Mouse (Mus musculus): ENCODE measurements around the gene Gsx2. TPM values are rescaled to one million over a fixed set of nuclear protein-coding genes. Genes with fewer than 3 reads are reported as not detected.
A peak's percentile ranks its signal among the peaks of the same experiment; 100 is the strongest.

Gsx2 gene
- total RNA-seq (2021), result not detected
- long read RNA-seq, experiment 1, result 0 reads
- long read RNA-seq, experiment 2, result 0 reads

- DNase-seq, result no peak
- Histone ChIP-seq H3K4me3 (peak within 1 kb of the TSS; percentile 45), H3K27ac (no peak within 1 kb of the TSS)
- TF ChIP-seq CTCF (IDR thresholded peaks at IDR 0.05), result no peak
- intact Hi-C loops (cut with DNase I), result no loop called here
These were observed at the start of gene Gsx2 for GRCm38 (mm10) chr5:75075383-75075941. Gene Gsx2, plus strand, starts transcription at chr5:75075601.

- H3K4me3 ChIP-seq, result no peak overlapping the region
- no peak for DNase-seq
- H3K27ac ChIP-seq, result no peak overlapping the region
- no peak for TF ChIP-seq CTCF (IDR thresholded peaks at IDR 0.05)
- intact Hi-C loops (cut with DNase I), result no loop called here
These were observed 39.9 kb upstream of the Gsx2 start for GRCm38 (mm10) chr5:75035475-75035874.

- DNase-seq, result no peak
- intact Hi-C loops (cut with DNase I), result no loop called here
- H3K27ac ChIP-seq, result no peak overlapping the region
- TF ChIP-seq CTCF (IDR thresholded peaks at IDR 0.05), result no peak
- no peak overlapping the region for H3K4me3 ChIP-seq
These were observed 36.1 kb upstream of the Gsx2 start for GRCm38 (mm10) chr5:75039307-75039706.

- DNase-seq, result no peak
- H3K27ac ChIP-seq, result peak overlapping the region; percentile 95
- TF ChIP-seq CTCF (IDR thresholded peaks at IDR 0.05), result no peak
- intact Hi-C loops (cut with DNase I), result loop anchor here (5.0 kb wide), 1 partner anchor 36 kb away; no protein-coding TSS in a partner anchor
- H3K4me3 ChIP-seq, result peak overlapping the region; percentile 100
These were observed 32.4 kb upstream of the Gsx2 start for GRCm38 (mm10) chr5:75043011-75043445.

GRCm38 (mm10) chr5:75043621-75044301, 31.6 kb upstream of the Gsx2 start:
- no peak for DNase-seq
- intact Hi-C loops (cut with DNase I), result loop anchor here (5.0 kb wide), 1 partner anchor 36 kb away; no protein-coding TSS in a partner anchor
- TF ChIP-seq CTCF (IDR thresholded peaks at IDR 0.05), result no peak
- H3K4me3 ChIP-seq, result peak overlapping the region; percentile 100
- H3K27ac ChIP-seq, result peak overlapping the region; percentile 95

- peak within 1 kb of the TSS; percentile 100 for H3K4me3 ChIP-seq
- peak; percentile 95 for DNase-seq
- H3K27ac ChIP-seq, result peak within 1 kb of the TSS; percentile 95
- intact Hi-C loops (cut with DNase I), result loop anchor here (5.0 kb wide), 1 partner anchor 37 kb away; no protein-coding TSS in a partner anchor
- no peak for TF ChIP-seq CTCF (IDR thresholded peaks at IDR 0.05)
These were observed 31.0 kb upstream of the Gsx2 start, which contains the start of gene Chic2 for GRCm38 (mm10) chr5:75044310-75044904. Gene Chic2, minus strand, starts transcription at chr5:75044774.

- intact Hi-C loops (cut with DNase I), result loop anchor here (5.0 kb wide), 1 partner anchor 73 kb away; no protein-coding TSS in a partner anchor
- Histone ChIP-seq H3K27ac (peak overlapping the region; percentile 95), H3K4me3 (no peak overlapping the region)
- no peak for TF ChIP-seq CTCF (IDR thresholded peaks at IDR 0.05)
- no peak for DNase-seq
These were observed 30.0 kb upstream of the Gsx2 start for GRCm38 (mm10) chr5:75045371-75045770.

- intact Hi-C loops (cut with DNase I), result loop anchor here (5.0 kb wide), 1 partner anchor 74 kb away; no protein-coding TSS in a partner anchor
- no peak for TF ChIP-seq CTCF (IDR thresholded peaks at IDR 0.05)
- Histone ChIP-seq H3K4me3 (peak overlapping the region; percentile 55), H3K27ac (peak overlapping the region; percentile 79)
- DNase-seq, result peak; percentile 74
These were observed 28.6 kb upstream of the Gsx2 start for GRCm38 (mm10) chr5:75046681-75047321.

- Histone ChIP-seq H3K4me3 (no peak overlapping the region), H3K27ac (no peak overlapping the region)
- TF ChIP-seq CTCF (IDR thresholded peaks at IDR 0.05), result no peak
- no peak for DNase-seq
- intact Hi-C loops (cut with DNase I), result no loop called here
These were observed 24.3 kb upstream of the Gsx2 start for GRCm38 (mm10) chr5:75051109-75051508.

GRCm38 (mm10) chr5:75063177-75063576, 12.2 kb upstream of the Gsx2 start:
- intact Hi-C loops (cut with DNase I), result no loop called here
- no peak for TF ChIP-seq CTCF (IDR thresholded peaks at IDR 0.05)

GRCm38 (mm10) chr5:75066715-75067114, 8.7 kb upstream of the Gsx2 start:
- TF ChIP-seq CTCF (IDR thresholded peaks at IDR 0.05), result no peak
- Histone ChIP-seq H3K4me3 (peak overlapping the region; percentile 62), H3K27ac (no peak overlapping the region)
- DNase-seq, result no peak
- intact Hi-C loops (cut with DNase I), result no loop called here

More at GRCm38 (mm10) chr5:75063177-75063576, 12.2 kb upstream of the Gsx2 start:
- no peak for DNase-seq
- no peak overlapping the region for H3K4me3 ChIP-seq
- H3K27ac ChIP-seq, result no peak overlapping the region

- intact Hi-C loops (cut with DNase I), result no loop called here
- Histone ChIP-seq H3K27ac (no peak overlapping the region), H3K4me3 (peak overlapping the region; percentile 62)
These were observed 8.2 kb upstream of the Gsx2 start for GRCm38 (mm10) chr5:75067125-75067756.

More at GRCm38 (mm10) chr5:75067125-75067756, 8.2 kb upstream of the Gsx2 start:
- DNase-seq, result peak; percentile 53
- TF ChIP-seq CTCF (IDR thresholded peaks at IDR 0.05), result no peak

Data from gastrocnemius, adult 2 months (tissue).